Mouse (Mus musculus): Measurements from ENCODE around the gene Eif6.

DNA sequence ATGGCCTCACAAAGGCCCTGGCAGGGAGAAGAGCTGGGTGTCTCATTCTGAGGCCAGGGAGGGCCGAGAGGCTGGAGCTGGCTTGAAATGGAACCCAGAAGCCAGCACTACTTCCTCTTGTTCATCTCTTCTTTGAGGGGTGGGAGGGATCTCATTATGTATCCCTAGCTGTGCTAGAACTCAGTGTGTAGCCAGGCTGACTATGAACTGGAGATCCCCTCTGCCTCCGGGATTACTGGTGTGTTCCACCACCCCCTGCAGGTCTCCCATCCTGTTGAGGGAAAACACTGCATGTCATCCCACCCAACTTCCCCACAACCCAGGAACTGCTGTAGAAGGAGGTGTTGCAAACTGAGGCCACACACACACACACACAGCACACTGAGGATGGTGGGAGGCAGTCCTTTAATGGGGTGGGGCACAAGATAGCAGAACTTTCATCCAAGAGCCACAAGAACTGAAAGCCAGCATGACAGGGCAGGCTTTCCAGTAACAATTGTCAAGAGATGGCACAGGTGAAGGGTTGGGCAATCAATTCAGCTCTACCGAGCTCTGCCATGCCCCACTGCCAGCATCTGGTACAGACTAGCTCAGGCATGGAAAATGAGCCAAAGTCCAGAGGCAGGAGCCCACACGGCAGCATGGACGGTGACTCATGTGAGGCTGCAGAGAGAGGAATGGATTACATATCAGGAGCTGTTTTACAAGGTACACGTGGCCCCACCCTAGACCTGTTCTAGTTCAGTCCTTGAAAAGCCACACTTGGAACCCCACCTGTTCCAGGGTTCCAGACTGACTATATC is 7.1 kb downstream of the Eif6 start:
- TF ChIP-seq CTCF (IDR thresholded peaks at IDR 0.05; ENCODE audit: insufficient read depth, low read length) (no peak), POLR2A (IDR thresholded peaks at IDR 0.05; ENCODE audit: borderline replicate concordance, extremely low read depth, low read depth, low read length) (no peak)

Data from lung, adult 2 months (tissue).